Mouse (Mus musculus) limb, embryonic 11.5 days (tissue): Measurements from ENCODE around the gene Pgam5. TPM values are rescaled to one million over a fixed set of nuclear protein-coding genes. Genes with fewer than 3 reads are reported as not detected.

Experiments
- ATAC-seq: fragments of 200-750 bp; cut with Nextera tagmentation; 2 replicates; pipeline ENCODE4 v1.8.0; 2017; ENCODE audit warnings: low read depth; ENCODE audit not compliant: insufficient number of reproducible peaks, low FRiP score, low TSS enrichment
- DNase-seq: peaks from one replicate; pipeline ENCODE4 v3.0.0-alpha.2; 2015; ENCODE audit warnings: low spot score
- H3K27ac ChIP-seq: fragments of 300-500 bp; sonication (generic); replicated peaks from 2 replicates; pipeline ENCODE4 v1.5.1; 2014; ENCODE audit warnings: low read depth, mild to moderate bottlenecking, low read length
- H3K27me3 ChIP-seq: fragments of 300-500 bp; sonication (generic); 2 replicates; pipeline ENCODE4 v1.6.1; 2014; ENCODE audit warnings: mild to moderate bottlenecking, low read length, mixed read lengths; ENCODE audit not compliant: control insufficient read depth, insufficient read depth
- H3K36me3 ChIP-seq: fragments of 300-500 bp; sonication (generic); 2 replicates; pipeline ENCODE4 v1.6.1; 2014; ENCODE audit warnings: mild to moderate bottlenecking, low read length, moderate library complexity, mixed read lengths; ENCODE audit not compliant: control insufficient read depth, insufficient read depth
- H3K4me1 ChIP-seq: fragments of 300-500 bp; sonication (generic); 2 replicates; pipeline ENCODE4 v1.6.1; 2014; ENCODE audit warnings: low read length, mixed read lengths; ENCODE audit not compliant: control insufficient read depth, insufficient read depth
- H3K4me2 ChIP-seq: fragments of 300-500 bp; sonication (generic); 2 replicates; pipeline ENCODE4 v1.6.1; 2014; ENCODE audit warnings: low read depth, mild to moderate bottlenecking, moderate library complexity; ENCODE audit not compliant: severe bottlenecking
- H3K4me3 ChIP-seq: fragments of 300-500 bp; sonication (generic); 2 replicates; pipeline ENCODE4 v1.5.1; 2014; ENCODE audit warnings: low read depth, low read length
- H3K9ac ChIP-seq: fragments of 300-500 bp; sonication (generic); 2 replicates; pipeline ENCODE4 v1.6.1; 2014; ENCODE audit warnings: mild to moderate bottlenecking, low read length
- H3K9me3 ChIP-seq: fragments of 300-500 bp; sonication (generic); 2 replicates; pipeline ENCODE4 v1.6.1; 2016; ENCODE audit warnings: low read length; ENCODE audit not compliant: control insufficient read depth
- WGBS: fragments of 180-500 bp; shearing (Covaris S2); extraction: QIAGEN DNeasy Blood & Tissue Kit; methylation state at CpG from one replicate; pipeline ENCODE4 v1.1.7; 2014; 5-methylcytosine and 5-hydroxymethylcytosine counted together
- polyA plus RNA-seq: library from polyadenylated mRNA; unstranded; fragments of >200 nt; fragmentation: Nextera tagmentation; extraction: Ambion mirVana; gene quantifications from 2 replicates; pipeline ENCODE4 v1.2.1, GENCODE M21; 2014

Gene Pgam5
- polyA plus RNA-seq = 97.2 and 99.0 TPM in 2 replicates

- Histone ChIP-seq H3K4me3 (peak within 1 kb of the TSS; percentile 96), H3K9ac (peak within 1 kb of the TSS; percentile 91), H3K4me1 (peaks cover 3% of the 10 kb centered on the region), H3K27me3 (no peaks in the 10 kb centered on the region), H3K4me2 (peak within 1 kb of the TSS; percentile 86), H3K27ac (no peak within 1 kb of the TSS), H3K9me3 (no peaks in the 10 kb centered on the region), H3K36me3 (peaks cover 12% of the 10 kb centered on the region)
- DNase-seq (peak; percentile 95), ATAC-seq (peak; percentile 82)
- 1% methylated on average over 65 of the region's 66 CpGs for WGBS
Measured at GRCm38 (mm10) chr5:110269141-110270101, at the start of gene Pgam5. TSS of gene Pgam5 (minus strand) at chr5:110269913.

- H3K27me3 ChIP-seq = no peaks in the 10 kb centered on the region
- H3K9ac ChIP-seq = no peak overlapping the region
- H3K9me3 ChIP-seq = no peaks in the 10 kb centered on the region
- H3K4me3 ChIP-seq = no peak overlapping the region
- H3K4me2 ChIP-seq = no peak overlapping the region
- H3K27ac ChIP-seq = no peak overlapping the region
- H3K36me3 ChIP-seq = peaks cover 18% of the 10 kb centered on the region; the same call in 1 of the 2 replicates
- WGBS = 85% methylated on average over 3 of the region's 3 CpGs
- DNase-seq = no peak
- no peaks in the 10 kb centered on the region for H3K4me1 ChIP-seq
- ATAC-seq = no peak
Measured at GRCm38 (mm10) chr5:110313127-110313526, 43.4 kb upstream of the Pgam5 start.

DNA sequence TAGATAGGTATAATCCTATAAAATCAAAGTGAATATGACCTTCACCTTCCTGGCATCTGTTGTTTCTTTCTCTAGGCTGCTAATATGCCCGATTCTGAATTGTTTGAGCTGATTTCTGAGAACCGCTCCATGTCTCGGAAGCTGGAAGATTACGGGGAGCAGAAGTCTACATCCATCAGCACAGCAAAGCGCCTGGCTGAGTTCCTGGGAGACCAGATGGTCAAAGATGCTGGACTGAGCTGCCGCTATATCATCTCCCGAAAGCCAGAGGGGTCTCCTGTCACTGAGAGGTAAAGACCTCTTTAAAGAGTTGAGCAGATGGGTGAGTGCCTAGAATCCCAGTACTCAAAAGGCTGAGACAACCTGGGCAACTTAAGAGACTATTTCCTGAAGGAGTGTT lies 39.1 kb upstream of the Pgam5 start:
- no peak for ATAC-seq
- WGBS = 97% methylated on average over 7 of the region's 7 CpGs
- no peaks in the 10 kb centered on the region for H3K4me1 ChIP-seq

GRCm38 (mm10) chr5:110300591-110300990 lies 30.9 kb upstream of the Pgam5 start:
- Histone ChIP-seq H3K27ac (no peak overlapping the region), H3K36me3 (peaks cover 22% of the 10 kb centered on the region), H3K9ac (no peak overlapping the region), H3K9me3 (no peaks in the 10 kb centered on the region), H3K4me1 (no peaks in the 10 kb centered on the region), H3K4me2 (no peak overlapping the region), H3K27me3 (no peaks in the 10 kb centered on the region), H3K4me3 (no peak overlapping the region)
- DNase-seq (no peak), ATAC-seq (no peak)
- 95% methylated on average over 2 of the region's 2 CpGs for WGBS

More for the DNA sequence above, 39.1 kb upstream of the Pgam5 start:
- Histone ChIP-seq H3K4me3 (no peak overlapping the region), H3K4me2 (no peak overlapping the region), H3K36me3 (peaks cover 24% of the 10 kb centered on the region; the same call in 1 of the 2 replicates), H3K27me3 (no peaks in the 10 kb centered on the region), H3K27ac (no peak overlapping the region), H3K9me3 (no peaks in the 10 kb centered on the region), H3K9ac (no peak overlapping the region)
- no peak for DNase-seq

GRCm38 (mm10) chr5:110296637-110297036 lies 26.9 kb upstream of the Pgam5 start:
- Histone ChIP-seq H3K9me3 (no peaks in the 10 kb centered on the region), H3K4me3 (no peak overlapping the region), H3K27me3 (no peaks in the 10 kb centered on the region), H3K9ac (no peak overlapping the region), H3K4me1 (no peaks in the 10 kb centered on the region), H3K4me2 (no peak overlapping the region), H3K36me3 (peaks cover 23% of the 10 kb centered on the region), H3K27ac (no peak overlapping the region)
- WGBS = 89% methylated on average over 1 of the region's 1 CpGs
- DNase-seq (no peak), ATAC-seq (no peak)

- Histone ChIP-seq H3K27me3 (no peaks in the 10 kb centered on the region), H3K9ac (no peak overlapping the region), H3K36me3 (peaks cover 17% of the 10 kb centered on the region), H3K27ac (no peak overlapping the region), H3K9me3 (no peaks in the 10 kb centered on the region), H3K4me1 (no peaks in the 10 kb centered on the region), H3K4me3 (no peak overlapping the region), H3K4me2 (no peak overlapping the region)
- 96% methylated on average over 1 of the region's 1 CpGs for whole genome bisulfite sequencing
- ATAC-seq (no peak), DNase-seq (no peak)
Measured at GRCm38 (mm10) chr5:110291649-110292048, 21.9 kb upstream of the Pgam5 start.

DNA sequence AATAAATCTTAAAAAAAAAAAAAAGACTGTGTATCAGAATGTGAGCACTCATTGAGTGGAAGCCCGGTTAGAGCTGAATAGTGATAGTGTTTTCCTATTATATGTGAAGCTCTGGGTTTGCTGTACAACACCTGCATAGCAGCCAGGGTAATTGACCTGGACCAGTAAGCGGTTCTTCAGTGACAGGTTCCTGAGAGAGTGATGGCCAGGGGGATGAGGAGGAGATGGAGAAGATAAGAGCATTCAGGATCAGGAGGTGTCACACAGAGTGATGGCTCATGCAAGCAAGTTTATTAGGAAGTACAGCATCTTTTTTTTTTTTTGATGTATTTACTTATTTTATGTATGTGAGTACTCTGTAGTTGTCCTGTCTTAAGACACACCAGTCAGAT lies 17.4 kb upstream of the Pgam5 start:
- 79% methylated on average over 2 of the region's 2 CpGs for WGBS
- H3K4me1 ChIP-seq = peaks cover 5% of the 10 kb centered on the region; the same call in 1 of the 2 replicates
- no peak for DNase-seq
- H3K27me3 ChIP-seq = peaks cover 7% of the 10 kb centered on the region
- no peak for ATAC-seq
- H3K9ac ChIP-seq = no peak overlapping the region
- peaks cover 3% of the 10 kb centered on the region; the same call in 1 of the 2 replicates for H3K36me3 ChIP-seq
- peak overlapping the region; percentile 68 for H3K4me3 ChIP-seq
- H3K9me3 ChIP-seq = no peaks in the 10 kb centered on the region
- no peak overlapping the region for H3K27ac ChIP-seq
- H3K4me2 ChIP-seq = peak overlapping the region; percentile 81; the same call in 1 of the 2 replicates

GRCm38 (mm10) chr5:110286446-110287083 lies 16.9 kb upstream of the Pgam5 start:
- peak overlapping the region; percentile 82 for H3K9ac ChIP-seq
- peaks cover 3% of the 10 kb centered on the region; the same call in 1 of the 2 replicates for H3K36me3 ChIP-seq
- H3K4me2 ChIP-seq = peak overlapping the region; percentile 81
- no peak overlapping the region for H3K27ac ChIP-seq
- ATAC-seq (peak; percentile 81), DNase-seq (no peak)
- 6% methylated on average over 21 of the region's 31 CpGs for whole genome bisulfite sequencing
- peaks cover 7% of the 10 kb centered on the region for H3K27me3 ChIP-seq
- peaks cover 5% of the 10 kb centered on the region; the same call in 1 of the 2 replicates for H3K4me1 ChIP-seq
- no peaks in the 10 kb centered on the region for H3K9me3 ChIP-seq
- peak overlapping the region; percentile 68 for H3K4me3 ChIP-seq
